Mouse (Mus musculus) neural tube, embryonic 12.5 days (tissue): ENCODE data around the gene Ttc28. TPM values are rescaled to one million over a fixed set of nuclear protein-coding genes. Genes with fewer than 3 reads are reported as not detected.

Experiments used
- ATAC-seq: fragments of 200-750 bp; cut with Nextera tagmentation; 2 replicates; pipeline ENCODE4 v1.8.0; 2017; ENCODE audit warnings: low read depth, mild to moderate bottlenecking, moderate TSS enrichment, moderate library complexity; ENCODE audit not compliant: low FRiP score
- H3K27ac ChIP-seq: fragments of 300-500 bp; sonication (generic); 2 replicates; pipeline ENCODE4 v1.5.1; 2016
- H3K27me3 ChIP-seq: fragments of 300-500 bp; sonication (generic); replicated peaks from 2 replicates; pipeline ENCODE4 v1.6.1; 2016; ENCODE audit warnings: mild to moderate bottlenecking
- H3K36me3 ChIP-seq: fragments of 300-500 bp; sonication (generic); 2 replicates; pipeline ENCODE4 v1.6.1; 2016; ENCODE audit warnings: mild to moderate bottlenecking
- H3K4me1 ChIP-seq: fragments of 300-500 bp; sonication (generic); 2 replicates; pipeline ENCODE4 v1.6.1; 2016
- H3K4me2 ChIP-seq: fragments of 300-500 bp; sonication (generic); replicated peaks from 2 replicates; pipeline ENCODE4 v1.6.1; 2016; ENCODE audit warnings: mild to moderate bottlenecking
- H3K4me3 ChIP-seq: fragments of 300-500 bp; sonication (generic); 2 replicates; pipeline ENCODE4 v1.5.1; 2016
- H3K9ac ChIP-seq: fragments of 300-500 bp; sonication (generic); 2 replicates; pipeline ENCODE4 v1.6.1; 2016; ENCODE audit warnings: mild to moderate bottlenecking
- H3K9me3 ChIP-seq: fragments of 300-500 bp; sonication (generic); 2 replicates; pipeline ENCODE4 v1.6.1; 2016; ENCODE audit warnings: mild to moderate bottlenecking
- WGBS: fragments of 180-500 bp; shearing (Covaris S2); methylation state at CpG from one replicate; pipeline ENCODE4 v1.1.7; 2016; 5-methylcytosine and 5-hydroxymethylcytosine counted together
- polyA plus RNA-seq: library from polyadenylated mRNA; unstranded; fragments of >200 nt; fragmentation: Nextera tagmentation; extraction: Ambion mirVana; gene quantifications from 2 replicates; pipeline ENCODE4 v1.2.1, GENCODE M21; 2016

The Ttc28 gene
- polyA plus RNA-seq, 1 experiment from 2014 or later: 21.8 TPM

- ATAC-seq: no peak
- H3K4me2 ChIP-seq: no peak overlapping the region
- H3K4me3 ChIP-seq: no peak overlapping the region
- H3K4me1 ChIP-seq: peaks cover 57% of the 10 kb centered on the region
- no peaks in the 10 kb centered on the region for H3K36me3 ChIP-seq
- no peaks in the 10 kb centered on the region for H3K27me3 ChIP-seq
- 92% methylated on average over 9 of the region's 9 CpGs for WGBS
- no peaks in the 10 kb centered on the region for H3K9me3 ChIP-seq
- no peak overlapping the region for H3K27ac ChIP-seq
- H3K9ac ChIP-seq: no peak overlapping the region
Observed at GRCm38 (mm10) chr5:111158266-111158665, 278.7 kb downstream of the Ttc28 start.

- Histone ChIP-seq H3K36me3 (no peaks in the 10 kb centered on the region), H3K4me3 (no peak overlapping the region), H3K4me1 (peaks cover 57% of the 10 kb centered on the region), H3K27ac (0 out of 2 replicates have a peak overlapping the region, but pooled peaks have one; percentile 15), H3K27me3 (no peaks in the 10 kb centered on the region), H3K4me2 (0 out of 2 replicates have a peak overlapping the region, but pooled peaks have one; percentile 9), H3K9ac (no peak overlapping the region), H3K9me3 (no peaks in the 10 kb centered on the region)
- no peak for ATAC-seq
- WGBS: 50% methylated on average over 23 of the region's 23 CpGs
Observed at GRCm38 (mm10) chr5:111159628-111160321, 280.2 kb downstream of the Ttc28 start.

DNA sequence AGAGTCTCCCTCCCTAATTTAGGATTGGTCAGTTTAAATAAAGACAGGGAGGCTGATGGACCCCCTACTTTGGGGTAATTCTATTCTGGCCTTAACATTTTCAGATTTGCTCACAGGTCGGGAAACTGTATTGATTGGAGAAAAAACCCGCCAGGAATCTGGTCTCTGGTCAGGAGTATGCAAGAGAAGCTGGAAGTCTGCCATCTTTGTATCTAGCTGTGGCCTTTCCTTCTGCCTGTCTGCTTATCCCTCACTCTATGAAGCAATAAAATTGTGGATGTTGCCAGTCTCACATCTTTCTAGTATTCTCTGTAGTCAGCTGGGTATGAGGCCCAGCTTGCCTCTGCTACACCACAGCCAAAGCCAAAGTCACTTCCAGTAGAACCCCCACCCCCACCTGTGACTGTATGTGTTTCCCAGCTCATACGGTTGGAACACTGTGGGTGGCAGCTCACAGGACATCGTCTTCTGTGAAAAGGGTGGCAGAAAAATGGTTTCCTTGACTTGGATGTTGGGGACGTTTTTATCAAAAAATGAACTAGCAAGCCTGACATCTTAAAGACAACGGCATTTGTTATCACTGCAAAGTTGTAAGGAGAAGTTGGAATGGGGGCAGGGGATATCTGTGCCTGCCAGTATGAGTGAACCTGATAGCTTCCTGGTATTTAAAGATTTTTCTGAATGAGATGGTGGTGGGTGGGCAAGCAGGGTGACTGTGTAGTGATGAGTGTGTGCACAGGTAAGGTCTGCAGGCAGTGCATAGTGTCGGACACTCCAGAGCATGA, 281.7 kb downstream of the Ttc28 start:
- H3K4me1 ChIP-seq: peaks cover 54% of the 10 kb centered on the region
- WGBS: 82% methylated on average over 7 of the region's 7 CpGs
- ATAC-seq: no peak
- H3K36me3 ChIP-seq: no peaks in the 10 kb centered on the region
- no peak overlapping the region for H3K27ac ChIP-seq
- no peak overlapping the region for H3K4me2 ChIP-seq
- H3K27me3 ChIP-seq: no peaks in the 10 kb centered on the region; the same call in 1 of the 2 replicates
- H3K9ac ChIP-seq: no peak overlapping the region
- no peaks in the 10 kb centered on the region for H3K9me3 ChIP-seq
- no peak overlapping the region for H3K4me3 ChIP-seq

GRCm38 (mm10) chr5:111162857-111163256, 283.3 kb downstream of the Ttc28 start:
- Histone ChIP-seq H3K4me3 (no peak overlapping the region), H3K4me2 (no peak overlapping the region), H3K27ac (no peak overlapping the region; the same call in 1 of the 2 replicates), H3K27me3 (no peaks in the 10 kb centered on the region; the same call in 1 of the 2 replicates), H3K9me3 (no peaks in the 10 kb centered on the region), H3K9ac (no peak overlapping the region), H3K4me1 (peaks cover 60% of the 10 kb centered on the region), H3K36me3 (no peaks in the 10 kb centered on the region)
- WGBS: 62% methylated on average over 6 of the region's 6 CpGs
- ATAC-seq: no peak

- H3K4me2 ChIP-seq: peak overlapping the region; percentile 32
Observed at GRCm38 (mm10) chr5:111163377-111163776, 283.8 kb downstream of the Ttc28 start.

GRCm38 (mm10) chr5:111164348-111164920, 284.8 kb downstream of the Ttc28 start:
- WGBS: 18% methylated on average over 9 of the region's 9 CpGs
- ATAC-seq: peak; percentile 55; the same call in 1 of the 2 replicates

More at GRCm38 (mm10) chr5:111163377-111163776, 283.8 kb downstream of the Ttc28 start:
- Histone ChIP-seq H3K4me3 (no peak overlapping the region), H3K9me3 (no peaks in the 10 kb centered on the region), H3K4me1 (peaks cover 58% of the 10 kb centered on the region), H3K36me3 (no peaks in the 10 kb centered on the region), H3K9ac (no peak overlapping the region), H3K27ac (peak overlapping the region; percentile 72; the same call in 1 of the 2 replicates), H3K27me3 (no peaks in the 10 kb centered on the region; the same call in 1 of the 2 replicates)
- ATAC-seq: no peak
- 38% methylated on average over 11 of the region's 11 CpGs for WGBS

GRCm38 (mm10) chr5:111170383-111170782, 290.8 kb downstream of the Ttc28 start:
- no peaks in the 10 kb centered on the region for H3K9me3 ChIP-seq
- H3K4me3 ChIP-seq: no peak overlapping the region
- H3K27ac ChIP-seq: no peak overlapping the region
- H3K27me3 ChIP-seq: no peaks in the 10 kb centered on the region; the same call in 1 of the 2 replicates
- no peak overlapping the region for H3K9ac ChIP-seq
- H3K36me3 ChIP-seq: no peaks in the 10 kb centered on the region
- 23% methylated on average over 9 of the region's 9 CpGs for WGBS
- peaks cover 31% of the 10 kb centered on the region for H3K4me1 ChIP-seq
- no peak for ATAC-seq
- no peak overlapping the region for H3K4me2 ChIP-seq

More at GRCm38 (mm10) chr5:111164348-111164920, 284.8 kb downstream of the Ttc28 start:
- peaks cover 49% of the 10 kb centered on the region for H3K4me1 ChIP-seq
- H3K36me3 ChIP-seq: no peaks in the 10 kb centered on the region
- H3K9me3 ChIP-seq: no peaks in the 10 kb centered on the region
- no peaks in the 10 kb centered on the region; the same call in 1 of the 2 replicates for H3K27me3 ChIP-seq
- no peak overlapping the region for H3K4me2 ChIP-seq
- H3K4me3 ChIP-seq: no peak overlapping the region
- H3K9ac ChIP-seq: no peak overlapping the region
- peak overlapping the region; percentile 33; the same call in 1 of the 2 replicates for H3K27ac ChIP-seq

DNA sequence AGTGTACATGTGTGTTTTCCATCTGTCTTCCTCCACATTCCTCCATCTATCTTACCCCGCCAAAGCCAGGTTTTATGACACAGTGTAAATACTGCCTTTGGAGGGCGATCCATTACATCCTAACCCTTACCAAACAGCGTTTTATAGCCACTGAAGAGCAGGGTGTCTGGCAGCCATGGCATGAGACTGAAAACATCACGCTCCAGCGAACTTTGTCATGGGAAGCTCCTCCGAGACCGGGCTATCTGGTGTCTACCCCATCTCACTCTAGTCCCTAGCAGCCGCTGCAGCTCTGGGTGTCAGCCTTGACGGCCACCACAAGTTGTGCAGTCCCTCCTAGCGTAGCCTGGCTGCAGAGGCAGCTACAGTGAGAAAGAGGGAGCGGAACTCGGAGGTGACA, 295.8 kb downstream of the Ttc28 start:
- Histone ChIP-seq H3K36me3 (no peaks in the 10 kb centered on the region), H3K4me1 (peaks cover 69% of the 10 kb centered on the region), H3K9me3 (no peaks in the 10 kb centered on the region), H3K27me3 (no peaks in the 10 kb centered on the region), H3K4me2 (peak overlapping the region; percentile 10), H3K4me3 (no peak overlapping the region), H3K9ac (no peak overlapping the region), H3K27ac (peak overlapping the region; percentile 4; the same call in 1 of the 2 replicates)
- 0 out of 2 replicates have a peak, but pooled peaks have one; percentile 39 for ATAC-seq
- 32% methylated on average over 12 of the region's 12 CpGs for WGBS

- H3K27ac ChIP-seq: 0 out of 2 replicates have a peak overlapping the region, but pooled peaks have one; percentile 4
- H3K4me3 ChIP-seq: no peak overlapping the region
- 38% methylated on average over 9 of the region's 9 CpGs for WGBS
- no peaks in the 10 kb centered on the region for H3K9me3 ChIP-seq
- peaks cover 70% of the 10 kb centered on the region for H3K4me1 ChIP-seq
- no peaks in the 10 kb centered on the region for H3K36me3 ChIP-seq
- no peak for ATAC-seq
- H3K27me3 ChIP-seq: no peaks in the 10 kb centered on the region
- H3K9ac ChIP-seq: no peak overlapping the region
- H3K4me2 ChIP-seq: peak overlapping the region; percentile 10
Observed at GRCm38 (mm10) chr5:111175842-111176241, 296.2 kb downstream of the Ttc28 start.

- Histone ChIP-seq H3K9me3 (no peaks in the 10 kb centered on the region), H3K4me3 (no peak overlapping the region), H3K36me3 (no peaks in the 10 kb centered on the region), H3K9ac (no peak overlapping the region), H3K4me2 (no peak overlapping the region), H3K4me1 (peaks cover 76% of the 10 kb centered on the region), H3K27me3 (no peaks in the 10 kb centered on the region), H3K27ac (peak overlapping the region; percentile 37; the same call in 1 of the 2 replicates)
- no peak for ATAC-seq
- 84% methylated on average over 13 of the region's 13 CpGs for WGBS
Observed at GRCm38 (mm10) chr5:111176441-111176840, 296.8 kb downstream of the Ttc28 start.

GRCm38 (mm10) chr5:111178324-111179076, 298.9 kb downstream of the Ttc28 start:
- Histone ChIP-seq H3K36me3 (peaks cover 6% of the 10 kb centered on the region; the same call in 1 of the 2 replicates), H3K4me3 (no peak overlapping the region), H3K9ac (no peak overlapping the region), H3K27me3 (no peaks in the 10 kb centered on the region), H3K4me2 (no peak overlapping the region; the same call in 1 of the 2 replicates), H3K4me1 (peaks cover 81% of the 10 kb centered on the region), H3K27ac (no peak overlapping the region), H3K9me3 (no peaks in the 10 kb centered on the region)
- no peak for ATAC-seq
- WGBS: 41% methylated on average over 21 of the region's 21 CpGs
